Comparison of ENCODE assay signal across 19 mouse cellular contexts in the genomic region with DNA sequence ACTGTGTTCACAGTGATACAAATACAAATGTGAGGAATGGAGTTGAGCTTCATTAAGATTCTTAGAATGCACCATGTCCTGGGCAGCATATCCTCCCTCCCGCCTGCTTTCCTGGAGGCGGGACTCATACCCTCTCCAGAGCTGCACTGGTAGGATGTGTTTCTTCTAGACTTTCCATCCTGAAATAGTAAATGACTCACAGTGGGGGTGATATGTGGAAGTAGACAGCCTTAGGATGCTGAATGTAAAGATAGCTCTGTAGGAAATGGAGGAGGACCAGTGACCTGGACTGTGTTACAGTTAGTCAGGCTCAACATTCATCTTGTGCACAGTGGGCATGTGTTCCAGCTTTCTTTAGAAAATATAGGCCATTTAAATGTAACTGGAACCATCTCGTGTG.
DNase-seq lines count a peak whose midpoint lies in the region.
"Had no signal": no experiment of that assay in that cellular context is flagged by ENCODE, and none has a peak within 500 bp of the region (broad histone marks: within the 10 kb centered on the region; RNA-seq: fewer than 3 reads in every experiment).

No protein-coding gene starts in this region.

- peak; percentile 90 for DNase-seq in brain, adult 2 months (ENCODE audit: low read depth, low spot score)
- peak; percentile 82 for DNase-seq in frontal cortex, adult 2 months (ENCODE audit: extremely low spot score in 1 of 2, low spot score in 1 of 2)
- peak; percentile 32 to 48 for DNase-seq in left cerebral cortex, postnatal 10 days (ENCODE audit: extremely low spot score in 1 of 2, low spot score in 2 of 2)
- DNase-seq in right cerebral cortex, postnatal 14 days = peak; percentile 26
- no peak for DNase-seq in heart, adult 11 months
- no peak for DNase-seq in limb, embryonic 10.5 days (ENCODE audit: low spot score)
- DNase-seq in heart, adult 18-20 months = no peak
- DNase-seq: adrenal gland, postnatal 36 days; B cell, adult 2 months; cerebellum, adult 2 months; kidney, adult 11 months; lung, postnatal 14 days; midbrain, embryonic 14.5 days; thymus, adult 18-20 months had no signal

- no peak overlapping the region for H3K4me3 ChIP-seq in limb, embryonic 10.5 days
- H3K4me3 ChIP-seq: embryonic facial prominence, embryonic 10.5 days; forebrain, embryonic 13.5 days; heart, embryonic 15.5 days; limb, embryonic 15.5 days; liver, embryonic 15.5 days had no signal

- 89% methylated on average over 3 of the region's 3 CpGs for WGBS in limb, embryonic 10.5 days

- H3K27me3 ChIP-seq in limb, embryonic 10.5 days (ENCODE audit: low read depth, poor library complexity, severe bottlenecking) = no peaks in the 10 kb centered on the region
- H3K27me3 ChIP-seq: forebrain, embryonic 13.5 days; heart, embryonic 15.5 days; liver, embryonic 15.5 days had no signal

- H3K27ac ChIP-seq in limb, embryonic 10.5 days = no peak overlapping the region
- H3K27ac ChIP-seq: embryonic facial prominence, embryonic 10.5 days; forebrain, embryonic 13.5 days; heart, embryonic 15.5 days; limb, embryonic 15.5 days; liver, embryonic 15.5 days had no signal

- H3K9me3 ChIP-seq in limb, embryonic 10.5 days (replicated peaks) = no peaks in the 10 kb centered on the region
- H3K9me3 ChIP-seq: embryonic facial prominence, embryonic 10.5 days; forebrain, embryonic 13.5 days; heart, embryonic 15.5 days; limb, embryonic 15.5 days; liver, embryonic 15.5 days had no signal

- intact Hi-C loops in left cerebral cortex, postnatal 10 days (cut with DNase I) = no loop called here

- no peaks in the 10 kb centered on the region for H3K4me1 ChIP-seq in limb, embryonic 10.5 days
- H3K4me1 ChIP-seq: embryonic facial prominence, embryonic 10.5 days; forebrain, embryonic 13.5 days; heart, embryonic 15.5 days; limb, embryonic 15.5 days; liver, embryonic 15.5 days had no signal

- no peaks in the 10 kb centered on the region for H3K36me3 ChIP-seq in limb, embryonic 10.5 days
- H3K36me3 ChIP-seq: embryonic facial prominence, embryonic 10.5 days; heart, embryonic 15.5 days; limb, embryonic 15.5 days; liver, embryonic 15.5 days had no signal

Comparison
In these comparisons a context has a peak if more than half of its experiments do, and no peak if none do; other contexts are left out.
1. DNase-seq: peak in brain, adult 2 months (single experiment), frontal cortex, adult 2 months (2 of 2), left cerebral cortex, postnatal 10 days (2 of 2) and right cerebral cortex, postnatal 14 days (single experiment); none in heart, adult 11 months (single experiment), limb, embryonic 10.5 days (single experiment) and heart, adult 18-20 months (0 of 2).